Mouse (Mus musculus) heart, embryonic 10.5 days (tissue): ENCODE data around the gene Sgsh. TPM values are rescaled to one million over a fixed set of nuclear protein-coding genes. Genes with fewer than 3 reads are reported as not detected.

Experiments
- DNase-seq: peaks from one replicate; pipeline ENCODE4 v3.0.0-alpha.2; 2017; ENCODE audit warnings: low spot score
- H3K27ac ChIP-seq: fragments of 300-500 bp; sonication (generic); 2 replicates; pipeline ENCODE4 v1.5.1; 2016; ENCODE audit warnings: mild to moderate bottlenecking
- H3K27me3 ChIP-seq: fragments of 300-500 bp; sonication (generic); 2 replicates; pipeline ENCODE4 v1.6.1; 2016; ENCODE audit warnings: mild to moderate bottlenecking; ENCODE audit not compliant: poor library complexity, insufficient read depth, severe bottlenecking
- H3K36me3 ChIP-seq: fragments of 300-500 bp; sonication (generic); 2 replicates; pipeline ENCODE4 v1.6.1; 2016; ENCODE audit warnings: mild to moderate bottlenecking, moderate library complexity
- H3K4me1 ChIP-seq: fragments of 300-500 bp; sonication (generic); 2 replicates; pipeline ENCODE4 v1.6.1; 2016; ENCODE audit warnings: mild to moderate bottlenecking
- H3K4me3 ChIP-seq: fragments of 300-500 bp; sonication (generic); 2 replicates; pipeline ENCODE4 v1.5.1; 2016; ENCODE audit warnings: mild to moderate bottlenecking, moderate library complexity
- H3K9me3 ChIP-seq: fragments of 300-500 bp; sonication (generic); 2 replicates; pipeline ENCODE4 v1.6.1; 2016; ENCODE audit warnings: mild to moderate bottlenecking, moderate library complexity
- WGBS: fragments of 180-500 bp; shearing (Covaris S2); methylation state at CpG from one replicate; pipeline ENCODE4 v1.1.7; 2016; 5-methylcytosine and 5-hydroxymethylcytosine counted together
- polyA plus RNA-seq: library from polyadenylated mRNA; unstranded; fragments of >200 nt; fragmentation: Nextera tagmentation; extraction: Ambion mirVana; gene quantifications from 2 replicates; pipeline ENCODE4 v1.2.1, GENCODE M21; 2016

Gene Sgsh
- polyA plus RNA-seq: 7.1 and 7.9 TPM in 2 replicates

GRCm38 (mm10) chr11:119355443-119356385 lies at the start of gene Sgsh, which contains the start of gene Slc26a11:
TSS of gene Sgsh (minus strand) at chr11:119355536.
TSS of gene Slc26a11 (plus strand) at chr11:119355557.
- 1% methylated on average over 40 of the region's 40 CpGs for WGBS
- peaks cover 32% of the 10 kb centered on the region for H3K36me3 ChIP-seq
- H3K27ac ChIP-seq: peak within 1 kb of the TSS; percentile 87
- H3K4me1 ChIP-seq: peaks cover 37% of the 10 kb centered on the region
- no peaks in the 10 kb centered on the region for H3K9me3 ChIP-seq
- peak within 1 kb of the TSS; percentile 90 for H3K4me3 ChIP-seq
- peak; percentile 96 for DNase-seq
- peaks cover 18% of the 10 kb centered on the region; the same call in 1 of the 2 replicates for H3K27me3 ChIP-seq

- no peaks in the 10 kb centered on the region for H3K27me3 ChIP-seq
- H3K27ac ChIP-seq: no peak overlapping the region
- H3K36me3 ChIP-seq: peaks cover 39% of the 10 kb centered on the region
- WGBS: 57% methylated on average over 5 of the region's 5 CpGs
- no peaks in the 10 kb centered on the region for H3K9me3 ChIP-seq
- no peaks in the 10 kb centered on the region; the same call in 1 of the 2 replicates for H3K4me1 ChIP-seq
- H3K4me3 ChIP-seq: no peak overlapping the region
- no peak for DNase-seq
Observed at GRCm38 (mm10) chr11:119404627-119405026, 49.3 kb upstream of the Sgsh start.

GRCm38 (mm10) chr11:119402501-119403160 lies 47.3 kb upstream of the Sgsh start:
- DNase-seq: no peak
- 46% methylated on average over 11 of the region's 11 CpGs for WGBS
- Histone ChIP-seq H3K4me3 (no peak overlapping the region), H3K36me3 (peaks cover 27% of the 10 kb centered on the region), H3K27me3 (no peaks in the 10 kb centered on the region), H3K27ac (no peak overlapping the region), H3K4me1 (no peaks in the 10 kb centered on the region; the same call in 1 of the 2 replicates), H3K9me3 (no peaks in the 10 kb centered on the region)

- Histone ChIP-seq H3K9me3 (no peaks in the 10 kb centered on the region), H3K27me3 (peaks cover 46% of the 10 kb centered on the region), H3K27ac (no peak overlapping the region), H3K4me1 (peaks cover 10% of the 10 kb centered on the region), H3K4me3 (no peak overlapping the region), H3K36me3 (peaks cover 7% of the 10 kb centered on the region; the same call in 1 of the 2 replicates)
- no peak for DNase-seq
- WGBS: 64% methylated on average over 7 of the region's 7 CpGs
Observed at GRCm38 (mm10) chr11:119396461-119396860, 41.1 kb upstream of the Sgsh start.

- peaks cover 51% of the 10 kb centered on the region for H3K27me3 ChIP-seq
- H3K9me3 ChIP-seq: no peaks in the 10 kb centered on the region
- no peak overlapping the region for H3K27ac ChIP-seq
- DNase-seq: no peak
- H3K4me3 ChIP-seq: no peak overlapping the region
- 29% methylated on average over 13 of the region's 13 CpGs for WGBS
- H3K36me3 ChIP-seq: peaks cover 7% of the 10 kb centered on the region; the same call in 1 of the 2 replicates
- H3K4me1 ChIP-seq: peaks cover 13% of the 10 kb centered on the region
Observed at GRCm38 (mm10) chr11:119395931-119396330, 40.6 kb upstream of the Sgsh start.

- peaks cover 17% of the 10 kb centered on the region for H3K4me1 ChIP-seq
- H3K9me3 ChIP-seq: no peaks in the 10 kb centered on the region
- peaks cover 7% of the 10 kb centered on the region; the same call in 1 of the 2 replicates for H3K36me3 ChIP-seq
- no peak for DNase-seq
- 12% methylated on average over 7 of the region's 7 CpGs for WGBS
- peaks cover 55% of the 10 kb centered on the region for H3K27me3 ChIP-seq
- no peak overlapping the region for H3K27ac ChIP-seq
- no peak overlapping the region for H3K4me3 ChIP-seq
Observed at GRCm38 (mm10) chr11:119395394-119395793, 40.1 kb upstream of the Sgsh start.

GRCm38 (mm10) chr11:119394210-119394609 lies 38.9 kb upstream of the Sgsh start:
- Histone ChIP-seq H3K9me3 (no peaks in the 10 kb centered on the region), H3K4me3 (peak overlapping the region; percentile 79; the same call in 1 of the 2 replicates), H3K27ac (no peak overlapping the region), H3K27me3 (peaks cover 56% of the 10 kb centered on the region), H3K4me1 (peaks cover 26% of the 10 kb centered on the region), H3K36me3 (peaks cover 7% of the 10 kb centered on the region; the same call in 1 of the 2 replicates)
- 56% methylated on average over 6 of the region's 6 CpGs for WGBS
- DNase-seq: no peak

- peak overlapping the region; percentile 79 for H3K4me3 ChIP-seq
- peaks cover 64% of the 10 kb centered on the region for H3K27me3 ChIP-seq
- DNase-seq: no peak
- H3K36me3 ChIP-seq: peaks cover 7% of the 10 kb centered on the region; the same call in 1 of the 2 replicates
- H3K9me3 ChIP-seq: no peaks in the 10 kb centered on the region
- peaks cover 30% of the 10 kb centered on the region for H3K4me1 ChIP-seq
- 29% methylated on average over 7 of the region's 7 CpGs for WGBS
- peak overlapping the region; percentile 89 for H3K27ac ChIP-seq
Observed at GRCm38 (mm10) chr11:119393483-119393804, 38.1 kb upstream of the Sgsh start.

- Histone ChIP-seq H3K4me3 (peak within 1 kb of the TSS; percentile 79), H3K4me1 (peaks cover 35% of the 10 kb centered on the region), H3K36me3 (peaks cover 7% of the 10 kb centered on the region; the same call in 1 of the 2 replicates), H3K27me3 (peaks cover 68% of the 10 kb centered on the region), H3K27ac (peak within 1 kb of the TSS; percentile 93), H3K9me3 (no peaks in the 10 kb centered on the region)
- peak; percentile 87 for DNase-seq
- under 1% methylated on average over 19 of the region's 19 CpGs for WGBS
Observed at GRCm38 (mm10) chr11:119392800-119393482, 37.6 kb upstream of the Sgsh start, which contains the start of gene Rnf213. TSS of gene Rnf213 (plus strand) at chr11:119393100.

- Histone ChIP-seq H3K4me3 (peak overlapping the region; percentile 79), H3K9me3 (no peaks in the 10 kb centered on the region), H3K27ac (peak overlapping the region; percentile 93), H3K36me3 (peaks cover 7% of the 10 kb centered on the region; the same call in 1 of the 2 replicates), H3K27me3 (peaks cover 71% of the 10 kb centered on the region), H3K4me1 (peaks cover 43% of the 10 kb centered on the region)
- DNase-seq: peak; percentile 81
- 7% methylated on average over 12 of the region's 12 CpGs for WGBS
Observed at GRCm38 (mm10) chr11:119392001-119392614, 36.8 kb upstream of the Sgsh start.

- peaks cover 67% of the 10 kb centered on the region for H3K27me3 ChIP-seq
- H3K27ac ChIP-seq: peak overlapping the region; percentile 93
- H3K4me1 ChIP-seq: peaks cover 47% of the 10 kb centered on the region
- H3K36me3 ChIP-seq: 0 out of 2 replicates have a peak, but pooled peaks cover 5% of the 10 kb centered on the region
- peak overlapping the region; percentile 79 for H3K4me3 ChIP-seq
- WGBS: 27% methylated on average over 7 of the region's 7 CpGs
- H3K9me3 ChIP-seq: no peaks in the 10 kb centered on the region
- no peak for DNase-seq
Observed at GRCm38 (mm10) chr11:119391386-119392000, 36.2 kb upstream of the Sgsh start.
